Mouse (Mus musculus) megakaryocyte, embryonic 14.5 days (primary cell): ENCODE measurements around the gene Asic2. TPM values are rescaled to one million over a fixed set of nuclear protein-coding genes. Genes with fewer than 3 reads are reported as not detected.
"Not testable (repeated sequence)": the region's sequence is repeated elsewhere in the genome, so short reads cannot be mapped to it uniquely, and the experiment has no call there.

Experiments
- H3K27me3 ChIP-seq: replicated peaks from 2 replicates; pipeline ENCODE3; 2012; ENCODE audit warnings: inconsistent platforms
- H3K36me3 ChIP-seq: replicated peaks from 2 replicates; pipeline ENCODE3; 2012; ENCODE audit warnings: low read length, inconsistent platforms, mixed read lengths
- H3K4me1 ChIP-seq: 2 replicates; pipeline ENCODE4 v1.6.1; 2012; ENCODE audit warnings: inconsistent platforms
- H3K4me3 ChIP-seq: replicated peaks from 2 replicates; pipeline ENCODE3; 2012; ENCODE audit warnings: moderate library complexity, mild to moderate bottlenecking, inconsistent platforms
- H3K9me3 ChIP-seq: 2 replicates; pipeline ENCODE4 v1.6.1; 2012; ENCODE audit warnings: inconsistent platforms
- FLI1 ChIP-seq: IDR thresholded peaks from 2 replicates; pipeline ENCODE4 v1.6.1; 2012; ENCODE audit warnings: low read length, inconsistent platforms, mixed read lengths
- GATA1 ChIP-seq: IDR thresholded peaks from 3 replicates; pipeline ENCODE4 v1.6.1; 2012; ENCODE audit warnings: mixed read lengths, low read length, inconsistent platforms, borderline replicate concordance
- polyA plus RNA-seq: library from polyadenylated mRNA; stranded (reverse); fragments of >175 nt; gene quantifications from 2 replicates; pipeline ENCODE4 v1.2.3, GENCODE M21; 2012; ENCODE audit warnings: low replicate concordance; ENCODE audit not compliant: insufficient read depth

Gene Asic2
- polyA plus RNA-seq, 1 experiment = 0.04 TPM

DNA sequence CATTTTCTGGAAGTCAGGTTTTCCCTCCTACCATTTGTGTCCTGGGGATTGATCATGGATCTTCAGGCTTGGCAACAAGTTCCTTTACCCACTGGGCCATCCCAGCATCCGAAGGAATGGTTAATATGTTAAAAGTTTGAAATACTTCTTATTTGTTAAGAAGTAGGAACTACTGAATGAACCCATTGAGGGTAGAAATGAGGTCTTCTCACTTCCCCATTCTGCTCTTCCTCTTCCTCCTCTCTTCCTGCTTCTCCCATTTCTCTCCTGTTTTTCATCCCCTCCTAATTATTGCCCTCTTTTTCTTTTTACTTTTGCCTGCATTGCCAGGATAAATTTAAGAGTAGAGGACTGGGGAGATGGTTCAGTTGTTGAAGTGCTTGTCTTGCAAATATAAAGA lies 696.8 kb downstream of the Asic2 start:
- no peaks in the 10 kb centered on the region for H3K4me1 ChIP-seq
- no peaks in the 10 kb centered on the region for H3K36me3 ChIP-seq
- H3K9me3 ChIP-seq = 0 out of 2 replicates have a peak, but pooled peaks cover 3% of the 10 kb centered on the region
- TF ChIP-seq GATA1 (no peak), FLI1 (no peak)
- H3K4me3 ChIP-seq = no peak overlapping the region
- H3K27me3 ChIP-seq = no peaks in the 10 kb centered on the region

DNA sequence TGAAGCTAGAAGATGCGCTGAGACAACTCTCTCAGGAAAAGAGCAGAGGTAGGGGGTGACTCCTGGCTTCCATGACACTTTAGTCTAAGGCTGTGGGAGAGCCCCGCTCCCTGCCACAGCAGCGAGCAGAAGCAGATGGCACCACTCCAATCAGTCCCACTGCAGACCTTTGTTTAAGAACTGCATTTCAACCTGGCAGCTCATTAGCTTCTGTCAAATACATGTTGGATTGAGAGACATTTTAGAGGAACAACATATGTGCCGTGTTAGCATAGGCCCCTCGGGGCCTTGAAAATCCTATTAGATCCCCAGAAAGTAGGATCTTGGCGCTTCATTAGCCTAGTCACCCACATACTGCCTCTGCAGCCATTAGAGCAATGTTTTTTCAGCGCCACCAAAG lies 697.7 kb downstream of the Asic2 start:
- no peaks in the 10 kb centered on the region for H3K36me3 ChIP-seq
- no peaks in the 10 kb centered on the region for H3K4me1 ChIP-seq
- no peak overlapping the region for H3K4me3 ChIP-seq
- no peaks in the 10 kb centered on the region for H3K27me3 ChIP-seq
- no peaks in the 10 kb centered on the region for H3K9me3 ChIP-seq
- TF ChIP-seq GATA1 (no peak), FLI1 (no peak)

DNA sequence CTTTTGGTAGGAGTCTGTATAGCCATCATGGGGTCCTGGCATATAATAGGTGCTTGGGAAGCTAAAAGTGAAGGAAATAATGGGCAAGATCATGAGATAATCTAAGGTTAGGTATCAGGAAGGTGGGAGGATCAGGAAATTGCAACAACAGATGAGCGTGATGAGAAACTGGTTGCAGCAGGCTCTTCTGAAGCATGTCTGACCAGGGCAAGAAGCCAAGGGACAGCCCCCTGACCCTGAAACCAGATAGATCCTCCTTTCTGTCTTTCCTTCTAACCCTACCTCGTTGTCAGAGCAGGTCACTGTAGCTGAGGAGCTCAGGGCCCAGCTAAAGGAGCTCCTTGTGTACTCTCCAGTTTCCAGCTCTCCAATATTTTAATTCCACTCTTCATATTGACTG lies 704.5 kb downstream of the Asic2 start:
- H3K4me3 ChIP-seq = no peak overlapping the region
- H3K27me3 ChIP-seq = no peaks in the 10 kb centered on the region
- TF ChIP-seq FLI1 (no peak), GATA1 (no peak)
- H3K36me3 ChIP-seq = no peaks in the 10 kb centered on the region
- no peaks in the 10 kb centered on the region for H3K9me3 ChIP-seq
- H3K4me1 ChIP-seq = no peaks in the 10 kb centered on the region

DNA sequence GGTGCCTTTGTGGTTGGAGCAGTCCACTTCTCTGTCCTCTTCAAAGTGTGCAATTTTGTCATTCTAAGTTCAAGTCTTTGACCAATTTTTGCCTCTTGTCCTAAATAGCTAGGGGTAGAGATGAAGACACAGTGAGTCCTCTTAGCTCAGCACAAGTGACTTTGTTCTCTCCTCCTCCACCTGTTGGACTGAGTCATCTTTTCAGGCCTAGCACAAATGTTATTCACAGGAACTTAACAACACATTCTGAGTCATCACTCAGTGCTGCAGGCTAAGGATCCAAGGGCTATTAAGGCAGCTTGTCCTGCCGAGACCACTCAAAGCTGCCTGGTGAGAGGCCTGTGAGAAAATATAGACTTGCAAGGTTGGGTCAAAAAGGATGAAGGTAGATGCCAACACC lies 705.1 kb downstream of the Asic2 start:
- TF ChIP-seq FLI1 = no peak
- TF ChIP-seq GATA1 = no peak
- no peaks in the 10 kb centered on the region for H3K4me1 ChIP-seq
- H3K4me3 ChIP-seq = no peak overlapping the region
- no peaks in the 10 kb centered on the region for H3K36me3 ChIP-seq
- 0 out of 2 replicates have a peak, but pooled peaks cover 3% of the 10 kb centered on the region for H3K9me3 ChIP-seq
- no peaks in the 10 kb centered on the region for H3K27me3 ChIP-seq

DNA sequence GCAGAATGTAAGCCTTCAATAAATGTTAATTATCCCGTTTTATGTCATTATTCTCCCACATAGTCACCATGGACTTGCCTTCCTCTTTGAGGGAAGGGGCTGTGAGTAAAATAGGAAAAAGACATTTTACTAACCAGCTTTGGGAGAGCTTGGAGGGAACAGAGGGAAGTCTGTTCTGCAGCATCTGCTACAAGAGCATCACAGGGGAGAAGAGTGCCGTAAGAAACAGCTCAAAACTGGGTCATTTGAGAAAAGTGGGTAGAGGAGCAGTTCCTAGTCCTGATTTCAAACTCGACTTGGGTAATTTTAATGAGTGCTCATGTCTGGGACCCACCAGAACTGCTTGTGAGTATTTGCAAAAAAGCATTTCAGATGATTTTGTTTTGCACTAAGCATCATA lies 707.0 kb downstream of the Asic2 start:
- Histone ChIP-seq H3K27me3 (no peaks in the 10 kb centered on the region), H3K4me1 (no peaks in the 10 kb centered on the region), H3K9me3 (peaks cover 9% of the 10 kb centered on the region; the same call in 1 of the 2 replicates), H3K4me3 (no peak overlapping the region), H3K36me3 (no peaks in the 10 kb centered on the region)
- TF ChIP-seq GATA1 = no peak
- TF ChIP-seq FLI1 = no peak

GRCm38 (mm10) chr11:81241183-81241582 lies 727.1 kb downstream of the Asic2 start:
- H3K27me3 ChIP-seq, H3K36me3 ChIP-seq, H3K4me3 ChIP-seq, H3K9me3 ChIP-seq, H3K4me1 ChIP-seq: not testable (repeated sequence)

- H3K27me3 ChIP-seq = no peaks in the 10 kb centered on the region
- no peak for TF ChIP-seq GATA1
- no peak for TF ChIP-seq FLI1
- H3K9me3 ChIP-seq = peaks cover 3% of the 10 kb centered on the region; the same call in 1 of the 2 replicates
- no peaks in the 10 kb centered on the region for H3K36me3 ChIP-seq
- no peak overlapping the region for H3K4me3 ChIP-seq
- H3K4me1 ChIP-seq = no peaks in the 10 kb centered on the region
Measured at GRCm38 (mm10) chr11:81239966-81240681, 728.1 kb downstream of the Asic2 start.

GRCm38 (mm10) chr11:81239091-81239490 lies 729.2 kb downstream of the Asic2 start:
- Histone ChIP-seq H3K9me3 (peaks cover 6% of the 10 kb centered on the region; the same call in 1 of the 2 replicates), H3K4me3 (no peak overlapping the region), H3K27me3 (no peaks in the 10 kb centered on the region), H3K36me3 (no peaks in the 10 kb centered on the region), H3K4me1 (no peaks in the 10 kb centered on the region)
- TF ChIP-seq GATA1 (no peak), FLI1 (no peak)

GRCm38 (mm10) chr11:81236070-81236469 lies 732.2 kb downstream of the Asic2 start:
- no peak for TF ChIP-seq GATA1
- no peak for TF ChIP-seq FLI1
- Histone ChIP-seq H3K4me3 (no peak overlapping the region), H3K36me3 (no peaks in the 10 kb centered on the region), H3K4me1 (no peaks in the 10 kb centered on the region), H3K9me3 (peaks cover 27% of the 10 kb centered on the region), H3K27me3 (no peaks in the 10 kb centered on the region)

- peaks cover 59% of the 10 kb centered on the region for H3K9me3 ChIP-seq
- H3K27me3 ChIP-seq = no peaks in the 10 kb centered on the region
- no peaks in the 10 kb centered on the region for H3K4me1 ChIP-seq
- H3K4me3 ChIP-seq = no peak overlapping the region
- H3K36me3 ChIP-seq = no peaks in the 10 kb centered on the region
- TF ChIP-seq FLI1 (no peak), GATA1 (no peak)
Measured at GRCm38 (mm10) chr11:81223361-81223760, 744.9 kb downstream of the Asic2 start.

DNA sequence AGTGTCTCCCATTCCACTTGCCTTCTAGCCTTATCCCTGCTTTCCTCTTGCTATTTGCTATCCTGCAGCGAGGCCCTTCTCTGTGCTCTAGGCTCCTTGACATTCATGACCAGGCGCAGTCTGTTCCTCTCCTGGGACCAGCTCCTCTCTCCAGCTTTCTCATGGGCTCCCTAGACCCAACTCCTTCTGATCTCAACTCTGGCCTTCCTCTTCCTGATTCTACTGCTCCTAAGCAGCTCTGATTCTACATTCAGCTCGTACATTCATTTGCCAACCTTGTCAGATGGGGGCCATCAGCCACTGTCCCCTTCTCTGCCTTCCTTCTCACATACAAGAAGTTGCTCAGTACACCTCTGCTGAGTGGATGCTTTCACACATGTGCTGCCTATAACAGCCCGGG lies 747.5 kb downstream of the Asic2 start:
- no peak overlapping the region for H3K4me3 ChIP-seq
- no peaks in the 10 kb centered on the region for H3K36me3 ChIP-seq
- no peaks in the 10 kb centered on the region for H3K4me1 ChIP-seq
- H3K9me3 ChIP-seq = peaks cover 42% of the 10 kb centered on the region
- H3K27me3 ChIP-seq = no peaks in the 10 kb centered on the region
- TF ChIP-seq FLI1 = no peak
- TF ChIP-seq GATA1 = no peak
